Mouse (Mus musculus) stomach, postnatal 0 days (tissue): Measurements from ENCODE around the gene Olfr1454.

Experiments used
- CTCF ChIP-seq: IDR thresholded peaks from 2 replicates; pipeline ENCODE4 v1.5.1; 2016; ENCODE audit warnings: antibody characterized with exemption, low read depth, mild to moderate bottlenecking, moderate library complexity
- EP300 ChIP-seq: optimal IDR thresholded peaks from 2 replicates; pipeline ENCODE3; 2016; ENCODE audit warnings: antibody characterized with exemption

- no peak for TF ChIP-seq CTCF
- TF ChIP-seq EP300: no peak
Observed at GRCm38 (mm10) chr19:13028227-13028626, 32.2 kb upstream of the Olfr1454 start, which contains the start of gene Olfr1453.
